In the genomic region with DNA sequence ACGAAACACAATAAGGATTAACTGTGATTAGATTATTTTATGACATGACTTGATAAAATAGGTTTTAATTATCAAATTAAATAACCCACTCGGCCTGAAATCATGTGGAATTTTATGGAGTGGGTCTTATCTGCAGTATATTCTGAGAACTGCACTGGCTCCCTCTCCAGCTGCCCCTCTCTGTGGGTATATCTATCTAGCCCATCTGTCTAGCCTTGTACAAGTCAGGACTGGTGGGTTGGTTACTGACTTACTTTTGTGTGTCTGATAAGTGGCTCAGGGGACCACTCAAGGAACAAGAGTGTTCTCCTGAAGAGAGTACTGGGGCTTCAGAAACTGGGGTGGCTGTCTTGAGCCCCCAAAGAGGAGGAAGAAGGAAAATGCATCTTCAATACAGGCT, we compare ENCODE assay signal across 23 mouse cellular contexts. TPM values are rescaled to one million over a fixed set of nuclear protein-coding genes. Genes with fewer than 3 reads are reported as not detected.
A peak's percentile ranks its signal among the peaks of the same experiment; 100 is the strongest.
DNase-seq lines count a peak whose midpoint lies in the region; ATAC-seq and TF ChIP-seq lines count a peak whose summit lies in the region.
"Had no signal": no experiment of that assay in that cellular context is flagged by ENCODE, and none has a peak within 500 bp of the region (broad histone marks: within the 10 kb centered on the region; RNA-seq: fewer than 3 reads in every experiment).

No protein-coding gene starts in this region.

- no peak for ATAC-seq in midbrain, embryonic 11.5 days (ENCODE audit: low FRiP score)
- ATAC-seq in midbrain, postnatal 0 days (ENCODE audit: low FRiP score), result no peak
- peak; percentile 83 for ATAC-seq in liver, embryonic 11.5 days (replicated peaks; ENCODE audit: low FRiP score)
- ATAC-seq in liver, embryonic 15.5 days (ENCODE audit: insufficient read depth), result peak; percentile 71
- ATAC-seq in megakaryocyte-erythroid progenitor cell, adult 5-6 weeks (replicated peaks; ENCODE audit: low FRiP score, low TSS enrichment, poor library complexity, severe bottlenecking), result peak; percentile 63
- no peak for ATAC-seq in erythroblast, adult 5-6 weeks (replicated peaks; ENCODE audit: low FRiP score, poor library complexity, severe bottlenecking)
- ATAC-seq: CD4-positive, CD25-positive, alpha-beta regulatory T cell, adult 4 months; forebrain, embryonic 14.5 days had no signal

- DNase-seq in midbrain, embryonic 11.5 days (ENCODE audit: low spot score, missing footprints), result peak; percentile 23
- no peak for DNase-seq in midbrain, postnatal 0 days (ENCODE audit: low spot score)
- no peak for DNase-seq in liver, embryonic 11.5 days (ENCODE audit: low spot score)
- DNase-seq in right cerebral cortex, postnatal 25 days, result no peak
- DNase-seq in heart, postnatal 14 days, result no peak
- DNase-seq: adrenal gland, postnatal 10 days; B cell, adult 2 months; cerebellum, adult 11-12 months; cerebellum, adult 9-10 months; cerebellum, postnatal 36 days; gastrocnemius, postnatal 36 days; heart, adult 11 months; heart, postnatal 10 days had no signal

- no peaks in the 10 kb centered on the region for H3K4me1 ChIP-seq in midbrain, embryonic 11.5 days (ENCODE audit: control insufficient read depth, insufficient read depth, low read length)
- no peaks in the 10 kb centered on the region for H3K4me1 ChIP-seq in midbrain, postnatal 0 days (ENCODE audit: insufficient read depth, low read length)
- peaks cover 30% of the 10 kb centered on the region for H3K4me1 ChIP-seq in liver, embryonic 11.5 days (replicated peaks; ENCODE audit: control insufficient read depth, insufficient read depth, low read length)
- H3K4me1 ChIP-seq in liver, embryonic 15.5 days (replicated peaks), result peaks cover 60% of the 10 kb centered on the region
- H3K4me1 ChIP-seq: hindbrain, embryonic 13.5 days had no signal

- H3K4me3 ChIP-seq in midbrain, embryonic 11.5 days (ENCODE audit: low read depth, low read length), result no peak overlapping the region
- no peak overlapping the region for H3K4me3 ChIP-seq in midbrain, postnatal 0 days (ENCODE audit: low read depth, low read length)
- no peak overlapping the region for H3K4me3 ChIP-seq in liver, embryonic 11.5 days (ENCODE audit: low read depth, low read length)
- H3K4me3 ChIP-seq in liver, embryonic 15.5 days (replicated peaks), result no peak overlapping the region
- H3K4me3 ChIP-seq: embryonic facial prominence, embryonic 10.5 days; erythroblast, embryonic 14.5 days; forebrain, embryonic 10.5 days; hindbrain, embryonic 13.5 days had no signal

- no peaks in the 10 kb centered on the region for H3K9me3 ChIP-seq in midbrain, embryonic 11.5 days (ENCODE audit: control insufficient read depth, low read length)
- no peaks in the 10 kb centered on the region for H3K9me3 ChIP-seq in midbrain, postnatal 0 days (ENCODE audit: low read length)
- H3K9me3 ChIP-seq in liver, embryonic 11.5 days (ENCODE audit: control insufficient read depth, low read length), result no peaks in the 10 kb centered on the region
- no peaks in the 10 kb centered on the region for H3K9me3 ChIP-seq in liver, embryonic 15.5 days (replicated peaks)
- H3K9me3 ChIP-seq: embryonic facial prominence, embryonic 10.5 days; forebrain, embryonic 10.5 days; G1E; hindbrain, embryonic 13.5 days had no signal

- H3K4me2 ChIP-seq in midbrain, embryonic 11.5 days, result no peak overlapping the region
- H3K4me2 ChIP-seq in midbrain, postnatal 0 days (ENCODE audit: low read depth, low read length, poor library complexity, severe bottlenecking), result no peak overlapping the region
- peak overlapping the region; percentile 43 for H3K4me2 ChIP-seq in liver, embryonic 11.5 days
- H3K4me2 ChIP-seq in liver, embryonic 15.5 days, result peak overlapping the region; percentile 46
- H3K4me2 ChIP-seq: hindbrain, embryonic 13.5 days had no signal

- intact Hi-C loops in heart, postnatal 14 days (cut with DNase I), result no loop called here

- no peaks in the 10 kb centered on the region for H3K27me3 ChIP-seq in midbrain, embryonic 11.5 days (ENCODE audit: control insufficient read depth, insufficient read depth, low read length)
- H3K27me3 ChIP-seq in midbrain, postnatal 0 days (ENCODE audit: insufficient read depth, low read length), result no peaks in the 10 kb centered on the region
- no peaks in the 10 kb centered on the region for H3K27me3 ChIP-seq in liver, embryonic 11.5 days (replicated peaks; ENCODE audit: control insufficient read depth, insufficient read depth, low read length)
- H3K27me3 ChIP-seq in liver, embryonic 15.5 days, result no peaks in the 10 kb centered on the region
- H3K27me3 ChIP-seq: hindbrain, embryonic 13.5 days had no signal

- H3K9ac ChIP-seq in midbrain, embryonic 11.5 days (ENCODE audit: low read length), result no peak overlapping the region
- no peak overlapping the region for H3K9ac ChIP-seq in midbrain, postnatal 0 days (replicated peaks; ENCODE audit: low read length, poor library complexity, severe bottlenecking)
- peak overlapping the region; percentile 12; the same call in 1 of the 2 replicates for H3K9ac ChIP-seq in liver, embryonic 11.5 days (ENCODE audit: low read depth, low read length)
- H3K9ac ChIP-seq in liver, embryonic 15.5 days, result peak overlapping the region; percentile 13; the same call in 1 of the 2 replicates
- H3K9ac ChIP-seq: hindbrain, embryonic 13.5 days had no signal

- H3K27ac ChIP-seq in midbrain, embryonic 11.5 days (ENCODE audit: low read depth, low read length), result no peak overlapping the region
- H3K27ac ChIP-seq in midbrain, postnatal 0 days (ENCODE audit: low read depth, low read length), result no peak overlapping the region
- peak overlapping the region; percentile 88 for H3K27ac ChIP-seq in liver, embryonic 11.5 days (ENCODE audit: low read depth, low read length)
- H3K27ac ChIP-seq in liver, embryonic 15.5 days (replicated peaks), result peak overlapping the region; percentile 83
- H3K27ac ChIP-seq: embryonic facial prominence, embryonic 10.5 days; forebrain, embryonic 10.5 days; hindbrain, embryonic 13.5 days had no signal

- H3K36me3 ChIP-seq in midbrain, embryonic 11.5 days (ENCODE audit: control insufficient read depth, insufficient read depth, low read length), result no peaks in the 10 kb centered on the region
- 0 out of 2 replicates have a peak, but pooled peaks cover 2% of the 10 kb centered on the region for H3K36me3 ChIP-seq in midbrain, postnatal 0 days (ENCODE audit: insufficient read depth, low read length)
- no peaks in the 10 kb centered on the region for H3K36me3 ChIP-seq in liver, embryonic 11.5 days (ENCODE audit: control insufficient read depth, insufficient read depth, low read length)
- peaks cover under 1% of the 10 kb centered on the region; the same call in 1 of the 2 replicates for H3K36me3 ChIP-seq in liver, embryonic 15.5 days (replicated peaks)
- H3K36me3 ChIP-seq: embryonic facial prominence, embryonic 10.5 days; hindbrain, embryonic 13.5 days had no signal

- 77% methylated on average over 2 of the region's 2 CpGs for WGBS in midbrain, embryonic 11.5 days
- 69% methylated on average over 2 of the region's 2 CpGs for WGBS in midbrain, postnatal 0 days
- WGBS in liver, embryonic 11.5 days, result 45% methylated on average over 2 of the region's 2 CpGs
- 10% methylated on average over 2 of the region's 2 CpGs for WGBS in liver, embryonic 15.5 days (ENCODE audit: insufficient replicate concordance)

- no peak for TF ChIP-seq CTCF in midbrain, postnatal 0 days (IDR thresholded peaks at IDR 0.05)

RNA-seq across cellular contexts. Expression of a gene that starts 18.7 kb away (rescaled TPM):
- 14.6 and 16.5 TPM in 2 replicates for polyA plus RNA-seq in midbrain, embryonic 11.5 days (2014; fragmentation: Nextera tagmentation; extraction: Ambion mirVana)
- 149 and 151 TPM in 2 replicates for total RNA-seq in midbrain, postnatal 0 days (2014; rRNA removed)
- 29.0 and 34.5 TPM in 2 replicates for polyA plus RNA-seq in midbrain, postnatal 0 days (2015; fragmentation: Nextera tagmentation; extraction: Ambion mirVana)
- 5.6 and 9.1 TPM in 2 replicates for polyA plus RNA-seq in liver, embryonic 11.5 days (2014; fragmentation: Nextera tagmentation; extraction: Ambion mirVana)
- polyA plus RNA-seq in liver, embryonic 15.5 days (2015; fragmentation: Nextera tagmentation; extraction: Ambion mirVana), result 2.6 and 3.0 TPM in 2 replicates
- 32.1 and 74.3 TPM in 2 replicates for total RNA-seq in megakaryocyte-erythroid progenitor cell, adult 5-6 weeks (2014; fragmentation: Nextera tagmentation)
- 14.7 and 15.0 TPM in 2 replicates for total RNA-seq in megakaryocyte-erythroid progenitor cell, adult 5-6 weeks (2017)
- 118 and 132 TPM in 2 replicates for total RNA-seq in erythroblast, adult 5-6 weeks (2015; ENCODE audit: low replicate concordance)
- total RNA-seq in erythroblast, adult 5-6 weeks (2017; ENCODE audit: low replicate concordance), result 65.5 and 104 TPM in 2 replicates
- 100 to 1,000 TPM; 108 to 109 TPM for total RNA-seq in heart, postnatal 14 days (2021)

Comparison
In these comparisons a context has a peak if more than half of its experiments do, and no peak if none do; other contexts are left out.
1. ATAC-seq: peak in liver, embryonic 11.5 days (single experiment), liver, embryonic 15.5 days (single experiment) and megakaryocyte-erythroid progenitor cell, adult 5-6 weeks (single experiment); none in midbrain, embryonic 11.5 days (single experiment), midbrain, postnatal 0 days (single experiment) and erythroblast, adult 5-6 weeks (single experiment).
2. H3K27ac ChIP-seq: peak in liver, embryonic 11.5 days (single experiment) and liver, embryonic 15.5 days (single experiment); none in midbrain, embryonic 11.5 days (single experiment) and midbrain, postnatal 0 days (single experiment).
3. H3K4me2 ChIP-seq: peak in liver, embryonic 11.5 days (single experiment) and liver, embryonic 15.5 days (single experiment); none in midbrain, embryonic 11.5 days (single experiment) and midbrain, postnatal 0 days (single experiment).
4. H3K9ac ChIP-seq: peak in liver, embryonic 11.5 days (single experiment) and liver, embryonic 15.5 days (single experiment); none in midbrain, embryonic 11.5 days (single experiment) and midbrain, postnatal 0 days (single experiment).